Mouse (Mus musculus) neural tube, embryonic 13.5 days (tissue): ENCODE measurements around the gene Nipsnap3a. TPM values are rescaled to one million over a fixed set of nuclear protein-coding genes. Genes with fewer than 3 reads are reported as not detected.

Source experiments
- ATAC-seq: fragments of 200-750 bp; cut with Nextera tagmentation; 2 replicates; pipeline ENCODE4 v1.8.0; 2017; ENCODE audit warnings: low read depth, mild to moderate bottlenecking, moderate TSS enrichment, moderate library complexity
- H3K27ac ChIP-seq: fragments of 300-500 bp; sonication (generic); replicated peaks from 2 replicates; pipeline ENCODE4 v1.5.1; 2015; ENCODE audit warnings: moderate library complexity, mild to moderate bottlenecking, inconsistent platforms
- H3K27me3 ChIP-seq: fragments of 300-500 bp; sonication (generic); 2 replicates; pipeline ENCODE4 v1.6.1; 2015; ENCODE audit warnings: mild to moderate bottlenecking, inconsistent platforms
- H3K36me3 ChIP-seq: fragments of 300-500 bp; sonication (generic); 2 replicates; pipeline ENCODE4 v1.6.1; 2015; ENCODE audit warnings: mild to moderate bottlenecking, inconsistent platforms
- H3K4me1 ChIP-seq: fragments of 300-500 bp; sonication (generic); replicated peaks from 2 replicates; pipeline ENCODE4 v1.6.1; 2015; ENCODE audit warnings: inconsistent platforms
- H3K4me2 ChIP-seq: fragments of 300-500 bp; sonication (generic); 2 replicates; pipeline ENCODE4 v1.6.1; 2015; ENCODE audit warnings: inconsistent platforms, mild to moderate bottlenecking, moderate library complexity
- H3K4me3 ChIP-seq: fragments of 300-500 bp; sonication (generic); 2 replicates; pipeline ENCODE4 v1.5.1; 2015; ENCODE audit warnings: mild to moderate bottlenecking, inconsistent platforms
- H3K9ac ChIP-seq: fragments of 300-500 bp; sonication (generic); 2 replicates; pipeline ENCODE4 v1.6.1; 2015; ENCODE audit warnings: moderate library complexity, mild to moderate bottlenecking, inconsistent platforms
- H3K9me3 ChIP-seq: fragments of 300-500 bp; sonication (generic); 2 replicates; pipeline ENCODE4 v1.6.1; 2016; ENCODE audit warnings: inconsistent platforms
- WGBS: fragments of 180-500 bp; shearing (Covaris S2); methylation state at CpG from one replicate; pipeline ENCODE4 v1.1.7; 2015; 5-methylcytosine and 5-hydroxymethylcytosine counted together
- polyA plus RNA-seq: library from polyadenylated mRNA; unstranded; fragments of >200 nt; fragmentation: Nextera tagmentation; extraction: Ambion mirVana; gene quantifications from 2 replicates; pipeline ENCODE4 v1.2.1, GENCODE M21; 2015

Gene Nipsnap3a
- polyA plus RNA-seq, result not detected in 2 replicates

GRCm38 (mm10) chr4:52989248-52989647, at the start of gene Nipsnap3a:
Gene Nipsnap3a, plus strand, starts transcription at chr4:52989272.
- 25% methylated on average over 12 of the region's 12 CpGs for WGBS
- H3K4me3 ChIP-seq, result peak within 1 kb of the TSS; percentile 14; the same call in 1 of the 2 replicates

GRCm38 (mm10) chr4:52946665-52947064, 42.4 kb upstream of the Nipsnap3a start:
- no peak for ATAC-seq
- Histone ChIP-seq H3K27me3 (no peaks in the 10 kb centered on the region), H3K4me3 (no peak overlapping the region), H3K27ac (no peak overlapping the region), H3K4me1 (no peaks in the 10 kb centered on the region), H3K4me2 (no peak overlapping the region), H3K9ac (no peak overlapping the region), H3K36me3 (no peaks in the 10 kb centered on the region), H3K9me3 (no peaks in the 10 kb centered on the region)

More at GRCm38 (mm10) chr4:52989248-52989647, at the start of gene Nipsnap3a:
- Histone ChIP-seq H3K4me2 (peak within 1 kb of the TSS; percentile 45), H3K9ac (0 out of 2 replicates have a peak within 1 kb of the TSS, but pooled peaks have one; percentile 6), H3K36me3 (no peaks in the 10 kb centered on the region), H3K4me1 (0 out of 2 replicates have a peak, but pooled peaks cover 5% of the 10 kb centered on the region), H3K27me3 (no peaks in the 10 kb centered on the region), H3K27ac (no peak within 1 kb of the TSS), H3K9me3 (no peaks in the 10 kb centered on the region)
- ATAC-seq, result peak; percentile 76

- 75% methylated on average over 2 of the region's 2 CpGs for WGBS
- Histone ChIP-seq H3K27me3 (no peaks in the 10 kb centered on the region), H3K4me3 (no peak overlapping the region), H3K36me3 (no peaks in the 10 kb centered on the region), H3K27ac (no peak overlapping the region), H3K4me1 (no peaks in the 10 kb centered on the region), H3K9me3 (no peaks in the 10 kb centered on the region), H3K9ac (no peak overlapping the region), H3K4me2 (no peak overlapping the region)
- ATAC-seq, result no peak
Measured at GRCm38 (mm10) chr4:52949005-52949404, 40.1 kb upstream of the Nipsnap3a start.

- no peak overlapping the region for H3K4me2 ChIP-seq
- no peak overlapping the region for H3K27ac ChIP-seq
- no peaks in the 10 kb centered on the region for H3K27me3 ChIP-seq
- no peak overlapping the region for H3K9ac ChIP-seq
- no peak overlapping the region for H3K4me3 ChIP-seq
- H3K4me1 ChIP-seq, result no peaks in the 10 kb centered on the region
- ATAC-seq, result no peak
- no peaks in the 10 kb centered on the region for H3K9me3 ChIP-seq
- 34% methylated on average over 4 of the region's 4 CpGs for WGBS
- no peaks in the 10 kb centered on the region for H3K36me3 ChIP-seq
Measured at GRCm38 (mm10) chr4:52958693-52959092, 30.4 kb upstream of the Nipsnap3a start.

- Histone ChIP-seq H3K4me3 (no peak within 1 kb of the TSS), H3K4me2 (no peak within 1 kb of the TSS), H3K27ac (no peak within 1 kb of the TSS), H3K9ac (no peak within 1 kb of the TSS), H3K27me3 (no peaks in the 10 kb centered on the region), H3K9me3 (no peaks in the 10 kb centered on the region), H3K4me1 (no peaks in the 10 kb centered on the region), H3K36me3 (no peaks in the 10 kb centered on the region)
- ATAC-seq, result no peak
Measured at GRCm38 (mm10) chr4:52964247-52964646, 24.8 kb upstream of the Nipsnap3a start, which contains the start of gene Olfr270. Gene Olfr270, plus strand, starts transcription at chr4:52964547.

GRCm38 (mm10) chr4:52985216-52985615, 3.9 kb upstream of the Nipsnap3a start:
- Histone ChIP-seq H3K27me3 (no peaks in the 10 kb centered on the region), H3K4me2 (no peak overlapping the region), H3K27ac (no peak overlapping the region), H3K4me3 (no peak overlapping the region), H3K9me3 (no peaks in the 10 kb centered on the region), H3K36me3 (no peaks in the 10 kb centered on the region), H3K4me1 (0 out of 2 replicates have a peak, but pooled peaks cover 5% of the 10 kb centered on the region), H3K9ac (no peak overlapping the region)
- no peak; the same call in 1 of the 2 replicates for ATAC-seq
- WGBS, result 80% methylated on average over 2 of the region's 2 CpGs

- no peak for ATAC-seq
- Histone ChIP-seq H3K4me3 (no peak overlapping the region), H3K4me1 (0 out of 2 replicates have a peak, but pooled peaks cover 5% of the 10 kb centered on the region), H3K9ac (no peak overlapping the region), H3K27me3 (no peaks in the 10 kb centered on the region), H3K4me2 (no peak overlapping the region), H3K9me3 (no peaks in the 10 kb centered on the region), H3K27ac (no peak overlapping the region), H3K36me3 (no peaks in the 10 kb centered on the region)
- 93% methylated on average over 2 of the region's 2 CpGs for WGBS
Measured at GRCm38 (mm10) chr4:52986266-52986665, 2.8 kb upstream of the Nipsnap3a start.

GRCm38 (mm10) chr4:52999449-52999848, 10.4 kb downstream of the Nipsnap3a start:
- Histone ChIP-seq H3K9me3 (no peaks in the 10 kb centered on the region), H3K27me3 (no peaks in the 10 kb centered on the region), H3K9ac (no peak overlapping the region), H3K4me3 (no peak overlapping the region), H3K4me2 (no peak overlapping the region), H3K4me1 (no peaks in the 10 kb centered on the region), H3K36me3 (no peaks in the 10 kb centered on the region), H3K27ac (no peak overlapping the region)
- 97% methylated on average over 6 of the region's 6 CpGs for WGBS
- no peak for ATAC-seq

GRCm38 (mm10) chr4:53000154-53000553, 11.1 kb downstream of the Nipsnap3a start:
- H3K9me3 ChIP-seq, result no peaks in the 10 kb centered on the region
- H3K36me3 ChIP-seq, result no peaks in the 10 kb centered on the region
- H3K27ac ChIP-seq, result no peak overlapping the region
- H3K4me1 ChIP-seq, result no peaks in the 10 kb centered on the region
- no peak overlapping the region for H3K4me3 ChIP-seq
- no peaks in the 10 kb centered on the region for H3K27me3 ChIP-seq
- H3K4me2 ChIP-seq, result no peak overlapping the region
- H3K9ac ChIP-seq, result no peak overlapping the region
- ATAC-seq, result no peak
- WGBS, result 89% methylated on average over 8 of the region's 8 CpGs

GRCm38 (mm10) chr4:53009183-53009582, 20.1 kb downstream of the Nipsnap3a start:
- Histone ChIP-seq H3K27me3 (no peaks in the 10 kb centered on the region), H3K27ac (no peak overlapping the region), H3K9ac (no peak overlapping the region), H3K36me3 (peaks cover 4% of the 10 kb centered on the region; the same call in 1 of the 2 replicates), H3K4me1 (peaks cover 10% of the 10 kb centered on the region), H3K4me2 (no peak overlapping the region), H3K4me3 (no peak overlapping the region), H3K9me3 (no peaks in the 10 kb centered on the region)
- WGBS, result 72% methylated on average over 4 of the region's 4 CpGs
- ATAC-seq, result no peak

GRCm38 (mm10) chr4:53009871-53010270, 20.8 kb downstream of the Nipsnap3a start:
- no peak overlapping the region for H3K9ac ChIP-seq
- 93% methylated on average over 4 of the region's 4 CpGs for WGBS
- no peak for ATAC-seq

GRCm38 (mm10) chr4:53011732-53012361, 22.8 kb downstream of the Nipsnap3a start, which contains the start of gene Nipsnap3b:
Gene Nipsnap3b, plus strand, starts transcription at chr4:53011880.
- no peaks in the 10 kb centered on the region for H3K27me3 ChIP-seq
- ATAC-seq, result peak; percentile 95
- H3K4me1 ChIP-seq, result peaks cover 10% of the 10 kb centered on the region
- peak within 1 kb of the TSS; percentile 85 for H3K27ac ChIP-seq
- peaks cover 26% of the 10 kb centered on the region for H3K36me3 ChIP-seq
- H3K4me2 ChIP-seq, result peak within 1 kb of the TSS; percentile 65
- under 1% methylated on average over 63 of the region's 63 CpGs for WGBS
- H3K9ac ChIP-seq, result peak within 1 kb of the TSS; percentile 78
- H3K9me3 ChIP-seq, result no peaks in the 10 kb centered on the region
- peak within 1 kb of the TSS; percentile 71 for H3K4me3 ChIP-seq

More at GRCm38 (mm10) chr4:53009871-53010270, 20.8 kb downstream of the Nipsnap3a start:
- no peak overlapping the region for H3K4me2 ChIP-seq
- H3K4me3 ChIP-seq, result no peak overlapping the region
- H3K4me1 ChIP-seq, result peaks cover 10% of the 10 kb centered on the region
- H3K9me3 ChIP-seq, result no peaks in the 10 kb centered on the region
- H3K36me3 ChIP-seq, result peaks cover 9% of the 10 kb centered on the region
- H3K27me3 ChIP-seq, result no peaks in the 10 kb centered on the region
- H3K27ac ChIP-seq, result no peak overlapping the region
